Mouse (Mus musculus) intestine, embryonic 16.5 days (tissue): ENCODE results near the gene Dxo. TPM values are rescaled to one million over a fixed set of nuclear protein-coding genes. Genes with fewer than 3 reads are reported as not detected.
"Not testable (repeated sequence)": the region's sequence is repeated elsewhere in the genome, so short reads cannot be mapped to it uniquely, and the experiment has no call there.

Experiments used
- ATAC-seq: fragments of 200-750 bp; cut with Nextera tagmentation; 2 replicates; pipeline ENCODE4 v1.8.0; 2017; ENCODE audit warnings: moderate TSS enrichment, moderate library complexity
- H3K27ac ChIP-seq: fragments of 300-500 bp; sonication (generic); 2 replicates; pipeline ENCODE4 v1.5.1; 2014; ENCODE audit warnings: mild to moderate bottlenecking, low read length
- H3K27me3 ChIP-seq: fragments of 300-500 bp; sonication (generic); replicated peaks from 2 replicates; pipeline ENCODE4 v1.6.1; 2014; ENCODE audit warnings: low read length, control low read depth, mixed read lengths; ENCODE audit not compliant: control insufficient read depth, insufficient read depth
- H3K36me3 ChIP-seq: fragments of 300-500 bp; sonication (generic); 2 replicates; pipeline ENCODE4 v1.6.1; 2014; ENCODE audit warnings: low read length, control low read depth; ENCODE audit not compliant: control insufficient read depth, insufficient read depth
- H3K4me1 ChIP-seq: fragments of 300-500 bp; sonication (generic); 2 replicates; pipeline ENCODE4 v1.6.1; 2014; ENCODE audit warnings: low read length, control low read depth, mixed read lengths; ENCODE audit not compliant: control insufficient read depth, insufficient read depth
- H3K4me2 ChIP-seq: fragments of 300-500 bp; sonication (generic); 2 replicates; pipeline ENCODE4 v1.6.1; 2014; ENCODE audit warnings: low read depth, low read length, control low read depth
- H3K4me3 ChIP-seq: fragments of 300-500 bp; sonication (generic); 2 replicates; pipeline ENCODE4 v1.5.1; 2014; ENCODE audit warnings: mild to moderate bottlenecking, low read length
- H3K9ac ChIP-seq: fragments of 300-500 bp; sonication (generic); 2 replicates; pipeline ENCODE4 v1.6.1; 2014; ENCODE audit warnings: low read depth, low read length
- H3K9me3 ChIP-seq: fragments of 300-500 bp; sonication (generic); 2 replicates; pipeline ENCODE4 v1.6.1; 2016; ENCODE audit warnings: low read length, control low read depth; ENCODE audit not compliant: control insufficient read depth
- WGBS: fragments of 180-500 bp; shearing (Covaris S2); extraction: QIAGEN DNeasy Blood & Tissue Kit; methylation state at CpG from one replicate; pipeline ENCODE4 v1.1.7; 2014; 5-methylcytosine and 5-hydroxymethylcytosine counted together
- polyA plus RNA-seq: library from polyadenylated mRNA; unstranded; fragments of >200 nt; fragmentation: Nextera tagmentation; extraction: Ambion mirVana; gene quantifications from 2 replicates; pipeline ENCODE4 v1.2.1, GENCODE M21; 2015

Dxo gene
- polyA plus RNA-seq, 1 experiment from 2014 or later: 59.0 TPM

- H3K27ac ChIP-seq, H3K4me2 ChIP-seq, H3K27me3 ChIP-seq, H3K36me3 ChIP-seq, ATAC-seq, H3K4me3 ChIP-seq, H3K4me1 ChIP-seq, H3K9ac ChIP-seq, H3K9me3 ChIP-seq: not testable (repeated sequence)
- 92% methylated on average over 9 of the region's 9 CpGs for WGBS
Observed at GRCm38 (mm10) chr17:34802756-34803155, 34.1 kb upstream of the Dxo start.

GRCm38 (mm10) chr17:34803367-34803766 lies 33.5 kb upstream of the Dxo start:
- H3K4me1 ChIP-seq, H3K9me3 ChIP-seq, H3K4me3 ChIP-seq, H3K27me3 ChIP-seq, ATAC-seq, H3K27ac ChIP-seq, H3K4me2 ChIP-seq, H3K36me3 ChIP-seq, H3K9ac ChIP-seq: not testable (repeated sequence)
- WGBS: 90% methylated on average over 6 of the region's 6 CpGs

- H3K4me2 ChIP-seq, H3K9me3 ChIP-seq, H3K27ac ChIP-seq, H3K4me3 ChIP-seq, H3K27me3 ChIP-seq, H3K36me3 ChIP-seq, H3K9ac ChIP-seq, H3K4me1 ChIP-seq, ATAC-seq: not testable (repeated sequence)
- 90% methylated on average over 4 of the region's 6 CpGs for WGBS
Observed at GRCm38 (mm10) chr17:34804301-34804700, 32.5 kb upstream of the Dxo start, which contains the start of gene Cyp21a1. Gene Cyp21a1, minus strand, starts transcription at chr17:34804561.

DNA sequence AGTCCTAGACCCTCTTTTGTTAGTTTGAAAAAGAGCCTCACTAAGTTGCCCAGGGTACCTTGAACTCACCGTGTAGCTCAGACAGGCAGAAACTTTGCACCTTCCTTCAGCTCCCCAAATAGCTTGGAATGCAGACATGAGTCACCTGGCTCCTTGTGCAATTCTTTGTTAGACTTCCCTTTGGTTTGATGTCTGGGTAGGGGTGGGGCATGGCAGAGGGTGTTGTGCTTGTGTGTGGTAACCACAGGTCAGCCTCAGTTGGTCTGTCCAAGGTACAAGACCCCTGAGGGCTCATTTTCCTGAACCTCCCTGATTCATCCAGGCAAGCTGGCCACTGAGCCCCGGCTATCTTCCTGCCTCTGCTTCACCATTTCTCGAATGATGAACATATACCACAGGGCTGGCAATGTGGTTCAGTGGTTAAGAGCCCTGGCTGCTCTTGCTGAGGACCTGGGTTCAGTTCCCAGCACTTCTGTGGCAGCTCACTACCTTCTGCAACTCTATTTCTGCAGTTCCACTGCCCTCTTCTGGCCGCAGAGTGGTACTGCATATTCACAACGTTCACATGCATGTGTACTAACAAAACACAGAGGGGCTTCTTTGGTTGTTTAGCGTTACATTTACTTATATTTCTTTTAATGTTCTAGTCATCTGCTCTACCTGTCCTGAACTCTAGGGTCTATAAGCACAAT lies 31.8 kb upstream of the Dxo start:
- Histone ChIP-seq H3K36me3 (no peaks in the 10 kb centered on the region), H3K4me1 (no peaks in the 10 kb centered on the region), H3K9ac (no peak overlapping the region), H3K9me3 (0 out of 2 replicates have a peak, but pooled peaks cover 3% of the 10 kb centered on the region), H3K27me3 (no peaks in the 10 kb centered on the region), H3K4me2 (no peak overlapping the region), H3K27ac (no peak overlapping the region), H3K4me3 (no peak overlapping the region)
- WGBS: 72% methylated on average over 6 of the region's 6 CpGs
- no peak for ATAC-seq

GRCm38 (mm10) chr17:34807176-34807575 lies 29.6 kb upstream of the Dxo start:
- no peak overlapping the region for H3K27ac ChIP-seq
- H3K4me2 ChIP-seq: no peak overlapping the region
- H3K9ac ChIP-seq: no peak overlapping the region
- H3K36me3 ChIP-seq: no peaks in the 10 kb centered on the region
- 0 out of 2 replicates have a peak, but pooled peaks cover 3% of the 10 kb centered on the region for H3K9me3 ChIP-seq
- no peaks in the 10 kb centered on the region for H3K27me3 ChIP-seq
- WGBS: 63% methylated on average over 3 of the region's 3 CpGs
- no peak overlapping the region for H3K4me3 ChIP-seq
- ATAC-seq: no peak
- 0 out of 2 replicates have a peak, but pooled peaks cover 3% of the 10 kb centered on the region for H3K4me1 ChIP-seq

- H3K4me2 ChIP-seq: no peak overlapping the region
- 0 out of 2 replicates have a peak, but pooled peaks cover 3% of the 10 kb centered on the region for H3K9me3 ChIP-seq
- no peak overlapping the region for H3K27ac ChIP-seq
- no peak overlapping the region for H3K9ac ChIP-seq
- no peaks in the 10 kb centered on the region for H3K36me3 ChIP-seq
- no peak overlapping the region for H3K4me3 ChIP-seq
- no peak for ATAC-seq
- no peaks in the 10 kb centered on the region for H3K27me3 ChIP-seq
- H3K4me1 ChIP-seq: 0 out of 2 replicates have a peak, but pooled peaks cover 3% of the 10 kb centered on the region
- 80% methylated on average over 6 of the region's 6 CpGs for WGBS
Observed at GRCm38 (mm10) chr17:34808599-34809205, 28.1 kb upstream of the Dxo start.

DNA sequence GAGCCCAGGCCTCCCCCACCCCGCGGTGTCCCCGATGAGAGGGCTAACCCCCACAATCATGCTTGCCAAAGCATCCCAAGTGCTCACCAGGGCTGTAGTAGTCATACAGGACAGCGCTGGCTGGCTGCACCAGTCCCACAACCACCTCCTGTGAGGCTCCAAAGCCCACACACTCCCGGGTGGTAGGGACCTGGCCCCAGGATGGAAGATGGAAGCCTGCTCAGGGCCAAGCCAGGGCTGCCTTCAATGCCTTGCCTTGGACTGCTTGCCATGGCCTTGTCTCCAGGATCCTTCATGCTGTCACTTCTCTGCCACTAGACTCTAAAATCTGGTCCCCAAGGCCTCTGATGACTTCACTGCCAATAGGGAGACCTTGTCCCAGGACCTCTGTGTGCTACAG lies 26.4 kb upstream of the Dxo start:
- not testable (repeated sequence) for H3K9ac ChIP-seq, H3K36me3 ChIP-seq, H3K27me3 ChIP-seq, H3K9me3 ChIP-seq, H3K4me2 ChIP-seq, H3K27ac ChIP-seq, H3K4me3 ChIP-seq, ATAC-seq, H3K4me1 ChIP-seq
- WGBS: 85% methylated on average over 5 of the region's 5 CpGs

- H3K4me3 ChIP-seq, ATAC-seq, H3K4me1 ChIP-seq, H3K9ac ChIP-seq, H3K27me3 ChIP-seq, H3K9me3 ChIP-seq, H3K36me3 ChIP-seq, H3K27ac ChIP-seq, H3K4me2 ChIP-seq: not testable (repeated sequence)
- 77% methylated on average over 8 of the region's 8 CpGs for WGBS
Observed at GRCm38 (mm10) chr17:34810811-34811210, 26.0 kb upstream of the Dxo start.

DNA sequence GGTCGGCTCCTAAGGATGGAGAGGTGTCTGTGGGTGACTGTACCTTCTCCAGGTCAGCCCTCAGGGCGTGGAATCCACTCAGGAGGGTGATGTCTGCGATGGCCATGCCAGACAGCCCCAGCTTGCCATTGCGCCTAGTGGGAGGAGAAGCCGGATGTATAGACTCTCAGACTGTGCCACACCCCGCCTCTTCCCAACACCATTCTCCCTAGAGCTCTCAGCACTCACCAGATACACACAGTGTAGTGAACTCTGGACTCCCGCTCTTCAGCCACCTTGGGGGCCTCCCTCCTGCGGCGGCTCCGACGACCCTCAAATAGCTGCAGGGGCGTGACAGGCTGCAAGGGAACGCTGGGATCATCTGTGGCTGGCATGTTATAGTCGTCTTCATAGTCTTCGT lies 25.5 kb upstream of the Dxo start:
- Histone ChIP-seq H3K36me3 (no peaks in the 10 kb centered on the region), H3K9ac (no peak overlapping the region), H3K27me3 (no peaks in the 10 kb centered on the region), H3K4me1 (0 out of 2 replicates have a peak, but pooled peaks cover 3% of the 10 kb centered on the region), H3K9me3 (no peaks in the 10 kb centered on the region), H3K27ac (no peak overlapping the region), H3K4me2 (no peak overlapping the region), H3K4me3 (no peak overlapping the region)
- peak; percentile 84 for ATAC-seq
- 66% methylated on average over 15 of the region's 15 CpGs for WGBS
